Mouse (Mus musculus) large intestine, adult 2 months (tissue): ENCODE measurements around the gene Flot1. TPM values are rescaled to one million over a fixed set of nuclear protein-coding genes. Genes with fewer than 3 reads are reported as not detected.

ENCODE experiments used
- polyA plus RNA-seq: library from polyadenylated mRNA; depleted of rRNA; stranded (reverse); fragments of >200 nt; gene quantifications from 2 replicates; pipeline ENCODE4 v1.2.3, GENCODE M21; 2012; rRNA removed

Gene Flot1
- polyA plus RNA-seq, 1 experiment, result 43.1 TPM

Other genes starting within 250 kb of the Flot1 start
- not detected in 2 replicates for gene Sfta2, start 221.7 kb upstream of the Flot1 start, polyA plus RNA-seq
- gene Gm9573, start 196.6 kb upstream of the Flot1 start, polyA plus RNA-seq, result not detected in 2 replicates
- gene Mucl3, start 179.5 kb upstream of the Flot1 start, polyA plus RNA-seq, result 0.26 TPM in 1 of 2 replicates, not detected in the other
- gene Vars2, start 155.6 kb upstream of the Flot1 start, polyA plus RNA-seq, result 20.3 and 25.1 TPM in 2 replicates
- gene Gtf2h4, start 149.5 kb upstream of the Flot1 start, polyA plus RNA-seq, result 30.3 and 31.1 TPM in 2 replicates
- 39.0 and 48.9 TPM in 2 replicates for gene Ddr1, start 118.6 kb upstream of the Flot1 start, polyA plus RNA-seq
- 11.4 and 11.6 TPM in 2 replicates for gene Ier3, start 1.5 kb upstream of the Flot1 start, polyA plus RNA-seq
- 271 and 306 TPM in 2 replicates for gene Tubb5, start 15.1 kb downstream of the Flot1 start, polyA plus RNA-seq
- gene Mdc1, start 18.3 kb downstream of the Flot1 start, polyA plus RNA-seq, result 4.8 and 7.8 TPM in 2 replicates
- 24.8 and 27.0 TPM in 2 replicates for gene Nrm, start 38.1 kb downstream of the Flot1 start, polyA plus RNA-seq
- 26.7 and 27.5 TPM in 2 replicates for gene Ppp1r18, start 42.4 kb downstream of the Flot1 start, polyA plus RNA-seq
- 67.2 and 82.6 TPM in 2 replicates for gene Dhx16, start 56.6 kb downstream of the Flot1 start, polyA plus RNA-seq
- 76.6 and 84.9 TPM in 2 replicates for gene 2310061I04Rik, start 74.2 kb downstream of the Flot1 start, polyA plus RNA-seq
- gene Atat1, start 86.8 kb downstream of the Flot1 start, polyA plus RNA-seq, result 20.0 and 45.4 TPM in 2 replicates
- gene Mrps18b, start 93.2 kb downstream of the Flot1 start, polyA plus RNA-seq, result 111 and 131 TPM in 2 replicates
- 28.7 and 36.9 TPM in 2 replicates for gene Ppp1r10, start 93.2 kb downstream of the Flot1 start, polyA plus RNA-seq
- 82.6 and 83.9 TPM in 2 replicates for gene Abcf1, start 146.5 kb downstream of the Flot1 start, polyA plus RNA-seq
- 23.6 and 24.7 TPM in 2 replicates for gene Gnl1, start 156.6 kb downstream of the Flot1 start, polyA plus RNA-seq
- 13.8 and 14.5 TPM in 2 replicates for gene Prr3, start 157.0 kb downstream of the Flot1 start, polyA plus RNA-seq
- gene H2-T24, start 197.3 kb downstream of the Flot1 start, polyA plus RNA-seq, result 1.6 and 2.8 TPM in 2 replicates
- gene H2-T23, start 209.6 kb downstream of the Flot1 start, polyA plus RNA-seq, result 386 and 571 TPM in 2 replicates
- gene H2-T22, start 219.5 kb downstream of the Flot1 start, polyA plus RNA-seq, result 59.7 and 67.2 TPM in 2 replicates
- 0.07 TPM in 1 of 2 replicates, not detected in the other for gene Gm6034, start 219.7 kb downstream of the Flot1 start, polyA plus RNA-seq
- gene Gm11127, start 235.1 kb downstream of the Flot1 start, polyA plus RNA-seq, result 53.0 and 148 TPM in 2 replicates